Mouse (Mus musculus): ENCODE measurements around the gene Hydin. TPM values are rescaled to one million over a fixed set of nuclear protein-coding genes. Genes with fewer than 3 reads are reported as not detected.

The Hydin gene
- polyA plus RNA-seq, 2 experiments, result 0.01 TPM; not detected in 1

GRCm38 (mm10) chr8:110463773-110464460 lies 197.1 kb downstream of the Hydin start:
- Histone ChIP-seq H3K9ac (ENCODE audit: low read depth, low read length, severe bottlenecking) (no peak overlapping the region), H3K4me2 (replicated peaks; ENCODE audit: low read depth, low read length, severe bottlenecking) (no peak overlapping the region), H3K27ac (replicated peaks; ENCODE audit: low read depth, low read length) (no peak overlapping the region), H3K4me1 (ENCODE audit: control insufficient read depth, insufficient read depth, low read length) (no peaks in the 10 kb centered on the region), H3K9me3 (ENCODE audit: control insufficient read depth, low read length) (no peaks in the 10 kb centered on the region), H3K27me3 (ENCODE audit: control insufficient read depth, insufficient read depth, low read length) (no peaks in the 10 kb centered on the region), H3K4me3 (replicated peaks; ENCODE audit: low read length) (no peak overlapping the region), H3K36me3 (ENCODE audit: control insufficient read depth, insufficient read depth, low read length) (no peaks in the 10 kb centered on the region)
- DNase-seq (ENCODE audit: low spot score) (no peak), ATAC-seq (ENCODE audit: low FRiP score, low read depth) (no peak)
- 78% methylated on average over 10 of the region's 10 CpGs for WGBS
- TF ChIP-seq POLR2A (IDR thresholded peaks at IDR 0.05; ENCODE audit: borderline replicate concordance, extremely low read depth, insufficient read depth, insufficient read length), result no peak

DNA sequence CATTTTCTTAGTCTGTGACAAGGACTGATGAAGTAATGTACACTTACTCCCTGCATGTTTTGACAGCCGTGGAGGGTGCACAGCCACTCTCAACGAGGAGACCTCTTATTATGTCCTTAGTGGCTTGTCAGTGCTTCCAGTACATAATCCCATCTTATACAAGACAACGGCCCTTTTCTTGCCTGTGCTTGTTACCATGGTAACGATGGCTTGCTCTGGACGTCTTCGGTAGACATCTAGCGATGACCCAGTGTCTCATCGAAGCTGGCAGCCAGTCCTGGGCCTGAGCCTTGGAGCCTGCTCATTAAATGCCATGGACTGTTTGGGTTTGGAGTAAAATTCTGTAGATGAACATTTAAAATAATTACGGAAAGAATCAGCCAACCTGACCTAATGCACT lies 198.8 kb downstream of the Hydin start:
- Histone ChIP-seq H3K4me1 (ENCODE audit: control insufficient read depth, insufficient read depth, low read length) (no peaks in the 10 kb centered on the region), H3K36me3 (ENCODE audit: control insufficient read depth, insufficient read depth, low read length) (no peaks in the 10 kb centered on the region), H3K4me3 (replicated peaks; ENCODE audit: low read length) (no peak overlapping the region), H3K27ac (replicated peaks; ENCODE audit: low read depth, low read length) (no peak overlapping the region), H3K4me2 (replicated peaks; ENCODE audit: low read depth, low read length, severe bottlenecking) (no peak overlapping the region), H3K27me3 (ENCODE audit: control insufficient read depth, insufficient read depth, low read length) (no peaks in the 10 kb centered on the region), H3K9me3 (ENCODE audit: control insufficient read depth, low read length) (no peaks in the 10 kb centered on the region), H3K9ac (ENCODE audit: low read depth, low read length, severe bottlenecking) (no peak overlapping the region)
- WGBS, result 83% methylated on average over 9 of the region's 9 CpGs
- ATAC-seq (ENCODE audit: low FRiP score, low read depth) (no peak), DNase-seq (ENCODE audit: low spot score) (no peak)
- no peak for TF ChIP-seq POLR2A (IDR thresholded peaks at IDR 0.05; ENCODE audit: borderline replicate concordance, extremely low read depth, insufficient read depth, insufficient read length)

DNA sequence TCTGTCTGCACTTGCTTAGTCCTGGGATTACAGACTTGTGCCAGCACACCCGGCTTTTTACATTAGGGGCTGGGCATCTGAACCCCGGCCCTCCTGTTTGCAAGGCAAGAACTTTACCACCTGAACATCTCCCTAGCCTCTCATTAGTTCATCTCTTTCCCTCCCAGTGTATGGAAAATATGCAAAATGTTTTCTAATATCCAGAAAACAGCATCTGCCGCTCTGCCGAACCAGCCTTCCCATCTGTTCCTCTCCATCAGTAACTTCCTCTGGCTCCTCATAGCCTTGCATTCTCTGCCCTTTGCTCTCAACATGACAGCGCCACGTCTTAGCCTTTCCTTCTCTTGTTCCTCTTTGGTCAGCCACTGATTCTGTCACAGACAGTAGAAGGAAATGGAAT lies 210.5 kb downstream of the Hydin start:
- TF ChIP-seq POLR2A (IDR thresholded peaks at IDR 0.05; ENCODE audit: borderline replicate concordance, extremely low read depth, insufficient read depth, insufficient read length), result no peak
- Histone ChIP-seq H3K4me2 (replicated peaks; ENCODE audit: low read depth, low read length, severe bottlenecking) (no peak overlapping the region), H3K4me3 (replicated peaks; ENCODE audit: low read length) (no peak overlapping the region), H3K27ac (replicated peaks; ENCODE audit: low read depth, low read length) (no peak overlapping the region), H3K36me3 (ENCODE audit: control insufficient read depth, insufficient read depth, low read length) (no peaks in the 10 kb centered on the region), H3K27me3 (ENCODE audit: control insufficient read depth, insufficient read depth, low read length) (no peaks in the 10 kb centered on the region), H3K9me3 (ENCODE audit: control insufficient read depth, low read length) (no peaks in the 10 kb centered on the region), H3K4me1 (ENCODE audit: control insufficient read depth, insufficient read depth, low read length) (no peaks in the 10 kb centered on the region), H3K9ac (ENCODE audit: low read depth, low read length, severe bottlenecking) (no peak overlapping the region)
- WGBS, result 79% methylated on average over 6 of the region's 6 CpGs
- no peak for ATAC-seq (ENCODE audit: low FRiP score, low read depth)
- no peak for DNase-seq (ENCODE audit: low spot score)

- 35% methylated on average over 6 of the region's 6 CpGs for WGBS
- Histone ChIP-seq H3K4me1 (ENCODE audit: control insufficient read depth, insufficient read depth, low read length) (no peaks in the 10 kb centered on the region), H3K9ac (ENCODE audit: low read depth, low read length, severe bottlenecking) (no peak overlapping the region), H3K27ac (replicated peaks; ENCODE audit: low read depth, low read length) (no peak overlapping the region), H3K9me3 (ENCODE audit: control insufficient read depth, low read length) (no peaks in the 10 kb centered on the region), H3K4me3 (replicated peaks; ENCODE audit: low read length) (no peak overlapping the region), H3K36me3 (ENCODE audit: control insufficient read depth, insufficient read depth, low read length) (no peaks in the 10 kb centered on the region), H3K27me3 (ENCODE audit: control insufficient read depth, insufficient read depth, low read length) (no peaks in the 10 kb centered on the region), H3K4me2 (replicated peaks; ENCODE audit: low read depth, low read length, severe bottlenecking) (no peak overlapping the region)
- TF ChIP-seq POLR2A (IDR thresholded peaks at IDR 0.05; ENCODE audit: borderline replicate concordance, extremely low read depth, insufficient read depth, insufficient read length), result no peak
- DNase-seq (ENCODE audit: low spot score) (no peak), ATAC-seq (ENCODE audit: low FRiP score, low read depth) (no peak)
Observed at GRCm38 (mm10) chr8:110478576-110478975, 211.8 kb downstream of the Hydin start.

- H3K4me3 ChIP-seq (replicated peaks; ENCODE audit: low read length), result no peak overlapping the region
- H3K27me3 ChIP-seq (ENCODE audit: control insufficient read depth, insufficient read depth, low read length), result no peaks in the 10 kb centered on the region
- H3K9me3 ChIP-seq (ENCODE audit: control insufficient read depth, low read length), result no peaks in the 10 kb centered on the region
- WGBS, result 60% methylated on average over 12 of the region's 12 CpGs
- no peak for TF ChIP-seq POLR2A (IDR thresholded peaks at IDR 0.05; ENCODE audit: borderline replicate concordance, extremely low read depth, insufficient read depth, insufficient read length)
- no peaks in the 10 kb centered on the region for H3K36me3 ChIP-seq (ENCODE audit: control insufficient read depth, insufficient read depth, low read length)
- H3K9ac ChIP-seq (ENCODE audit: low read depth, low read length, severe bottlenecking), result no peak overlapping the region
- no peak overlapping the region for H3K4me2 ChIP-seq (replicated peaks; ENCODE audit: low read depth, low read length, severe bottlenecking)
- no peak for ATAC-seq (ENCODE audit: low FRiP score, low read depth)
- no peak for DNase-seq (ENCODE audit: low spot score)
- H3K4me1 ChIP-seq (ENCODE audit: control insufficient read depth, insufficient read depth, low read length), result no peaks in the 10 kb centered on the region
- no peak overlapping the region for H3K27ac ChIP-seq (replicated peaks; ENCODE audit: low read depth, low read length)
Observed at GRCm38 (mm10) chr8:110479401-110479800, 212.6 kb downstream of the Hydin start.
